Mouse (Mus musculus) C2C12 (cell line): ENCODE measurements around the gene Thnsl1.

Source experiments
- CEBPB ChIP-seq: IDR thresholded peaks from one replicate; pipeline ENCODE4 v1.6.1; 2011; ENCODE audit warnings: low read depth, mild to moderate bottlenecking, control low read depth, moderate library complexity
- CTCF ChIP-seq: IDR thresholded peaks from one replicate; pipeline ENCODE4 v1.5.1; 2011; ENCODE audit not compliant: control insufficient read depth, insufficient read depth, insufficient read length
- MAX ChIP-seq: IDR thresholded peaks from one replicate; pipeline ENCODE4 v1.6.1; 2011; ENCODE audit warnings: mild to moderate bottlenecking, control low read depth
- MYOG ChIP-seq: IDR thresholded peaks from one replicate; pipeline ENCODE4 v1.6.1; 2011; ENCODE audit not compliant: control insufficient read depth, insufficient read length; ENCODE audit errors: extremely low read depth
- USF1 ChIP-seq: IDR thresholded peaks from one replicate; pipeline ENCODE4 v1.6.1; 2011; ENCODE audit warnings: low read depth, mild to moderate bottlenecking, control low read depth, moderate library complexity

GRCm38 (mm10) chr2:21167916-21168315 is 37.6 kb upstream of the Thnsl1 start:
- TF ChIP-seq CTCF, result no peak
- no peak for TF ChIP-seq MAX
- no peak for TF ChIP-seq CEBPB
- TF ChIP-seq USF1, result no peak
- no peak for TF ChIP-seq MYOG
